Mouse (Mus musculus): Measurements from ENCODE around the gene Uaca.
"Not testable (repeated sequence)": the region's sequence is repeated elsewhere in the genome, so short reads cannot be mapped to it uniquely, and the experiment has no call there.

The Uaca gene

GRCm38 (mm10) chr9:60794841-60795351 is 554 bp downstream of the Uaca start:
- peak; percentile 26 for DNase-seq (ENCODE audit: low spot score)

GRCm38 (mm10) chr9:60796076-60796475 is 1.7 kb downstream of the Uaca start:
- no peak for DNase-seq (ENCODE audit: low spot score)

- DNase-seq (ENCODE audit: low spot score) = no peak
Measured at GRCm38 (mm10) chr9:60797126-60797525, 2.8 kb downstream of the Uaca start.

DNA sequence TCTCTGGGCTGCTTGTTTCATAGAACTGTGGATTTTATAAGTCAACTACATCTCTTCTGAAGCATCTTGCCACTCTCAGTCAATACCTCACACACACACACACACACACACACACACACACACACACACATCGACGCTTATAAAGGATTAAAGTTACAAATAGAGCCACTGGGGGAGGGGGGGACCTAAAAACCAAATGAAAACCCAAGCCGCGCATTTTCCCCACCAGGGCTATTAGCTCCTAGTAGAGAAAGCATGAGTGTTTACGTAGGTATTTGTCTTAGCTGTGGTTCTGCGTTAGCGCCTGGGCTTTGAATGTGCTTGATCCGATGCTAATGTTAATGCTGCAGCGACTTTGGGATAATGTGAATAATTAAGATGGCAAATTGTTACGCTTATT is 4.7 kb downstream of the Uaca start:
- DNase-seq (ENCODE audit: low spot score) = no peak

- DNase-seq (ENCODE audit: low spot score) = no peak
Measured at GRCm38 (mm10) chr9:60800663-60801382, 6.5 kb downstream of the Uaca start.

DNA sequence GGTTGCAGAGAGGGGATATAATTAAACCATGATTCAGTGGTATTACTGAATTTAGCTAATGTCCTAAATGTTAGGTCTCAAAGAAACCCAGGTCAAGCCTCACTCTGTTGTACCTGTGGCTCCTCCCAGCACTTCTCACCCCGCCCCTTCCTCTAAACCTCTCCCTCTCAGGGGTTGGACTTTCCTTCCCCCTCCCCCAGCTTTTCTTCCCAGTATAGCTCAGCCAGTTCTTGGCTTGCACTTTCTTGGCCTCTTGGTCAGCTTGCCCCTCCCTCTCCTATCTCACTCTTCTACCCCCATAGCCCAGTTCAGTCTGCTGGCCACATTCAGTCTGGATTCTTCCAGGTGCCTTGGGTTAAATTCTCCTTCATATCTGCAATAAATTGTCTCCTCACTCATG is 7.4 kb downstream of the Uaca start:
- DNase-seq (ENCODE audit: low spot score) = no peak

GRCm38 (mm10) chr9:60802341-60802740 is 8.0 kb downstream of the Uaca start:
- no peak for DNase-seq (ENCODE audit: low spot score)

DNA sequence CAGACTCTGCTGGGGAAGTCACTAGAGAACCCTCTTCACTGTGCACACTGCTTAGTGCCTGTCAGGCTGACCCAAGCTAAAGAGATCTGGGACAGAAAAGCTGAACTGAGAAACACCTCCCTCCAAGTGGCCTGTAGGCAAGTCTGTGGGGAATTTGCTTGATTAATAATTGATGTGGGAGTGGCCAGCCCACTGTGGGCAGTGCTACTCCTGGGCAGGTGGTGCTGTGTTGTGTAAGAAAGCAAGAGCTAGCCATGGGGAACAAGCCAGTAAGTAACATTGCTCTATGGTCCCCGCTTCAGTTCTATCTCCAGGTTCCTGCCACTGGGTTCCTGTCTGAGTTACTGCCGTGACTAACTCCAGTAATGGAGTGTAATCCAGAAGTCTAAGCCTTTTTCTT is 11.7 kb downstream of the Uaca start:
- DNase-seq (ENCODE audit: low spot score) = no peak

DNA sequence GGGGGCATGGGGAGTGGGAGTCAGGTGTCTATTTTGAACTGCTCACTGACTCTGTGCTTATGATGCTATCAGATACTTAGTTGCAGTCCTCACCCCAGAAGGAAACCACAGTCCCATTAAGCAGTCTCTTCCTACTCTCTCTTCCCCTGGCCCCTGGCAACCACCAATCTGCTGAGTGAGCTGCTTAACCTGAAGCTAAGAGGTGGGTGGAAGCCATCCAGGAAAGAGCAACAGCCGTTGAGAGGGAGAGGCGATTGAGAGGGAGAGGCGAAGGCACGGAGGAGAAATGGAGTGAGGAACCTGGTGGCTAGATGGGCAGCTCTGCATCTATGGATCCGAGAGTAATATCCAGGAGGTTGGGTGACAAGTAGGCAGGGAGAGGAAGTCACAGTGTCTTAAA is 13.7 kb downstream of the Uaca start:
- no peak for DNase-seq (ENCODE audit: low spot score)

DNA sequence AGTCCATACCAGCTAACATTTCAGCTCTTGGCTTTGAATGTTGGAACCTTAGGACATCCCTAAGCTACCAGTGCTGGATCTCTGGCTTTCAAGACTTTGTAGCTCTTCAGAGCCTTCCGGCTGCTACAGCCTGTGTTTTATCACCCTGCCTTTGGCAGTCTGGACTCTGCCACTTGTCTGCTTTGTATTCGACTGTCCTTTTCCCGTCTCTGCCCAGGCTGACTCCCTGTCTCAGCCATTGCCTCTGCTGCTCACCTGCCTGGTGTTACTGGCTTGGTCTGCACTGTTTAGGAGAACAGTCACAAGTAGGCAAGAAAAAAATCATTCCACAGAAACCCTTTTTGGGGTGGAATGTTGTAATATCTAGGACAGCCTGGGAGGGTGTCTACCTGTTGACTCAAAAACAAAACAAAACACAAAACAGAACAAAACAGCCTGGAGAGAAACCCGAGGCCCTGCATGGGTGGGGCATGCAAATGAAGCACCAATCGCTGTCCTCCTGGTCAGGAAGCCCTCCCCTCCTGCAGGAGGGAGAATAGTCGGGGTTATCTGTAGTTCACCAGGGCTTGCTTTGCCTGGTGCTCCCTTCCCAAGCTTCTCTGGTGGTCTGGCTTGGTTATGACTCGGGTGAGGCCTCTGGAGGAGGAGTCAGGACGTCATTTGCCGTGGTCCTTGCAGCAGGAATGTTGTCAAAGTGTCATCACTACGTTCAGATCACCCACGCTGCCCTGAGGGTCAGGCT is 19.0 kb downstream of the Uaca start:
- peak; percentile 72 for DNase-seq (ENCODE audit: low spot score)

- DNase-seq (ENCODE audit: low spot score) = no peak
Measured at GRCm38 (mm10) chr9:60815502-60815901, 21.2 kb downstream of the Uaca start.

DNA sequence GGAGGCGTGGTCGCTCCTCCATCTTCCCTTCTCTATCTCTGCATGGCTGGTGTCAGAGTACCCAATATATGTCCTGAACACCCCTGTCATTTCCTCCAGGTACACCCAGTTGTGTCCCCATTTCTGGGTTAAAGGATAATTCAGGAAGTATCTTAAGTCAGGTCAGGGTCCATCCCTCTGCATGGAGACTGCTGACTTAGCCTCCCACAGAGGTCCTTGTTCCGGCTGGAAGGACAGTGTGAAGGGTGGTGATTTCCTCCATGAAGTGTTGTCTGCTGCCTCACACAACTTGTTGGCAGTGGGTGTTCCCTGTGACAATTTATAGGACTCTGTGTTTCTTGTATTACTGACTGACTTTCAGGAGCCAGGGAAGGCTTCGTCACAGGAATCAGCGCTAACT is 23.2 kb downstream of the Uaca start:
- no peak for DNase-seq (ENCODE audit: low spot score)

DNA sequence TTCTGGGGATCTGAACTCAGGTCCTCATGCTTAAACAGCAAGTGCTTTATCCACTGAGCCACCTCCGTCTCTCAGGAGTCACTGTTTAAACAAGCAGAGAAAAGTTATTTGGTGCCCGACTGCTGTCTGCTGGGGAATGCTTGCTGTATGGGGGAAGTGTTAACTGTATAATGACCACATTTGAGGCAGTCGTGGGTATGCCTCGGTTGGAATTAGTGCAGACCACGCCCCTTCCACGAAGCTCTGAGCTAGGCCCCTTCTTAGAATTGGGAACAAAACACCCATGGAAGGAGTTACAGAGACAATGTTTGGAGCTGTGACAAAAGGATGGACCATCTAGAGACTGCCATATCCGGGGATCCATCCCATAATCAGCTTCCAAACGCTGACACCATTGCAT is 24.2 kb downstream of the Uaca start:
- not testable (repeated sequence) for DNase-seq (ENCODE audit: low spot score)

DNA sequence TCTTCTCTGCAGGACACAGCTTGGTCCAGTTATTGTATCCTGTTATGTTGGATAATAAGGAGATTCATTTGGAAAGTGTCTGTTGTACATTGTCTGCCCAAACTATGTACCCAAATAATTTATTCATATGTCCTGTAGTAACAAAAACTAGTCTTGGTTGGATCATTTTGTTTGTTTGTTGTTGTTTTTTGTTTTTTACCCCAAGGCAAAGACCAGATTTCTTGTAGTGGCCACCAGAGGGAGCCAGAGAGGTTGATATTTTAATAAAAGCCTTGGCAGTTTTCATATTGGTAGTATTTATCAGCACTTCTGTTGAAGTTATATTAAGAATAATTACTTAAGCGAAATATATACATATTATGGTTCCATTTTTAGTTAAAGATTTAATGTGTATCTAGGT is 25.0 kb downstream of the Uaca start:
- peak; percentile 56 for DNase-seq (ENCODE audit: low spot score)

DNA sequence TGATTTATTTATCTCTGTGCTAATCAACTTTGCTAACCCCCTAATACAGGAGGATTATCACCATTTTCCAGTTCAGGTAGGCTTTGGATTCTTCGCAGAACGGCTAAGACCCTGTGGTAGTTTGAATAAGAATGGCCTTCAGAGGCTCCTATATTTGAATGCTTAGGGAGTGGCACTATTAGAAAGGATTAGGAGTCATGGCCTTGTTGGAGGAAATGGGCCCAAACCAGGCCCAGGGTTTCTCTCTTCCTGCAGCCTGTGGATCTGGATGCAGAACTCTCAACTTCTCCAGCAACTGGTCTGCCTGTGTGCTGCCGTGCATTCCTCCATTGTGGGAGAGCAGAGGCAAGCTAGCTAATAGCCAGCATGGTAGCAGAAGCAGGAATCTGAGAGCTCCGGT is 27.2 kb downstream of the Uaca start:
- no peak for DNase-seq (ENCODE audit: low spot score)

DNA sequence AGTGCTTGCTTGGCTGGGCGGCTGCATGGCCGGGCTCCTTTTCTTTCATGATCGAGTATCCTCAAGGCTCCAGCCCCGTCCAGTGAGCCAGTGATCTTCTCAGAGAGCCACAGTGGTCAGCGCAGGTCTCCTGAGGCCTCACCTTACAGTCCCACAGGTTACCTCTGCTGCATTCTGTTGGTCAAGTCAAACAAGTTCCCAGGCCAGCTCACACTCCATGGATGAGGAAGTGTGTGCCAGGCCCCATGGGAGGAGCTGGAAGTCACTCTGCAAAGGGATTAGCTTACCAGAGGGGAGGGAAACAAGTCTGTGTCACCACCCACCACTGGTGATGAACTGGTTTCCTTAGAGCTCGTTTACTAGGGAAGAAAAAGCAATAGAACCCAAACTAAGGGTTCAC is 28.3 kb downstream of the Uaca start:
- no peak for DNase-seq (ENCODE audit: low spot score)

GRCm38 (mm10) chr9:60825506-60825905 is 31.2 kb downstream of the Uaca start:
- DNase-seq (ENCODE audit: low spot score) = no peak

- no peak for DNase-seq (ENCODE audit: low spot score)
Measured at GRCm38 (mm10) chr9:60826759-60827158, 32.4 kb downstream of the Uaca start.

DNA sequence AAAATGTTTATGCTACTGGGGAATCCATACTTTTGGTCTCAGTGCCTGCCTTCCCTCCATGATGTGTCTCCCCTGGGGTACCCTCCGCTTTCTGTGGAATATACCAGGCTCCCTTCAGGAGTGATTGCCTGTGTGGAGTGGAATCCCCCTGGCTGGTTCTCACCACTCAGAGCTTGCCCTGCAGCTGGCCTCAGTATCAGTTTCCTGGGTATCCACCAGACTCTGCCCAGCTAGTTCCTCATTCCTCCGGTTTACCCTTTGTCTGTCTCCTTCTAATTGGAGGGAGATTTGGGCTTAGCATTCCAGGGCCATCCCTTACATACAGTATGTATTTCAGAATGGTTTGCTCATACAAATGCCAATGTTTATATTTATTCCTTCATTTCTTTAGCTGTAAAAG is 33.9 kb downstream of the Uaca start:
- DNase-seq (ENCODE audit: low spot score) = no peak

GRCm38 (mm10) chr9:60829610-60830009 is 35.3 kb downstream of the Uaca start:
- no peak for DNase-seq (ENCODE audit: low spot score)

- DNase-seq (ENCODE audit: low spot score) = no peak
Measured at GRCm38 (mm10) chr9:60830079-60830478, 35.7 kb downstream of the Uaca start.

DNA sequence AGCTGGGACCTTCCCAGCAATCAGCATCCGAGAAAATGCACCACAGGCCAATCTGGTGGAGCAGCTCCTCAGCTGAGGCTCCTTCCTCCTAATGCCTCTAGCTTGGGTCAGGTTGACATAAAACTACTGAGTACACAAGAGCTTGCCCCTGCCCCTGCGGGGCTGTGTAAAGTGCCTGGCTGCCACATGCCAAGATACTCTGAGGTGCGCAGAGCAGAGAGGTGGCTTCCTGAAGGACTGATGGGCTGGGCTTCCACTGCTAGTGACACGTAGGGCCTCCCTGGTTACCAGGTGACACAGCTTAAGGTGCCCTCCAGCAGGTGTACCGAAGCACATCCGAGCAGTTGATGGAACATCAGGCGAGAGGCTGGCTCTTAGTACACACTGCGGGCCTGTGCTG is 37.9 kb downstream of the Uaca start:
- no peak for DNase-seq (ENCODE audit: low spot score)

GRCm38 (mm10) chr9:60836151-60836550 is 41.8 kb downstream of the Uaca start:
- DNase-seq (ENCODE audit: low spot score) = no peak

DNA sequence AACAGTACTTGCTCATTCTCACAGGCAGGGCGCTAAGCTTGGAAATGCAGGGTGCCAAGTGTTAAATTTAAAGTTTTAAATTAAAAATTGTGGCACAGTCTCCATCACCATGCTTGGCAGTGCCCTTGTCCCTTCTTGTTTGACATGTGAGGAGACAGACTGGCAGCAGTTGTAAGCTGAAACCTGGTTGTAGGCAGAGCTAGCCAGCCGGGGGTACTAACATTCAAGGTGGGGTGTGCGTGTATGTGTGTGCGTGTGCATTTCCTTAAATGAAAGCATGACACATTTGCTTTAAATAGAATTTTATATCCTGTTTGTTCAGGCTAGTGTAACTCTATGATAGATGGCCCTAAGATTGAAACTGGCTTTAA is 42.7 kb downstream of the Uaca start:
- no peak for DNase-seq (ENCODE audit: low spot score)
